Mouse (Mus musculus): Measurements from ENCODE around the gene Enox1. TPM values are rescaled to one million over a fixed set of nuclear protein-coding genes. Genes with fewer than 3 reads are reported as not detected.
A peak's percentile ranks its signal among the peaks of the same experiment; 100 is the strongest.

Enox1 gene
- polyA plus RNA-seq, 1 experiment from 2014 or later, result 40.3 TPM

- Histone ChIP-seq H3K4me3 (no peak overlapping the region), H3K9me3 (replicated peaks) (no peaks in the 10 kb centered on the region), H3K36me3 (ENCODE audit: poor library complexity, severe bottlenecking) (no peaks in the 10 kb centered on the region), H3K27ac (no peak overlapping the region), H3K27me3 (no peaks in the 10 kb centered on the region), H3K4me2 (no peak overlapping the region), H3K4me1 (peaks cover 17% of the 10 kb centered on the region; the same call in 1 of the 2 replicates), H3K9ac (no peak overlapping the region)
- no peak for ATAC-seq
- WGBS, result 96% methylated on average over 6 of the region's 6 CpGs
Measured at GRCm38 (mm10) chr14:77255711-77256110, 99.1 kb downstream of the Enox1 start.

DNA sequence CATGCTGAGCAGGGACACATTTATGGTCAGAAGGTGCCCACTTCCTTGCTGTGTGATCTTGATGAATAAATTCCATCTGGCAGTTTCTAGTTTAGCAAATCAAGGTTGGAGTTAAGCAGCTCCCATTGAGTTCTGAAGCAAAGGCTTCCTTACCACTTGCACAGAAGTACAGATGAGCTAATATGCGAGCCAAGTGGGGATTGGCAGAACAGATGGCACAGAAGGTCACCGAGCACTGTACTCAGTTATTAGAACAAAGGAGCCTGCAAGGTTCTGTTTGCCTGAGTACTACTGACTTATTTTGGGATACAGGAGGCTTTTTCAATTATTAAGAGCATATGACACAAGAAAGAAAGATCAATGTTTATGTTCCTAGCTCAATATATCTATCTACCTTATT lies 100.4 kb downstream of the Enox1 start:
- H3K27ac ChIP-seq, result peak overlapping the region; percentile 41; the same call in 1 of the 2 replicates
- 70% methylated on average over 2 of the region's 2 CpGs for WGBS
- H3K27me3 ChIP-seq, result no peaks in the 10 kb centered on the region
- H3K9me3 ChIP-seq (replicated peaks), result no peaks in the 10 kb centered on the region
- H3K4me1 ChIP-seq, result peaks cover 17% of the 10 kb centered on the region; the same call in 1 of the 2 replicates
- H3K36me3 ChIP-seq (ENCODE audit: poor library complexity, severe bottlenecking), result no peaks in the 10 kb centered on the region
- H3K4me3 ChIP-seq, result no peak overlapping the region
- no peak overlapping the region for H3K4me2 ChIP-seq
- peak; percentile 75; the same call in 1 of the 2 replicates for ATAC-seq
- no peak overlapping the region for H3K9ac ChIP-seq

DNA sequence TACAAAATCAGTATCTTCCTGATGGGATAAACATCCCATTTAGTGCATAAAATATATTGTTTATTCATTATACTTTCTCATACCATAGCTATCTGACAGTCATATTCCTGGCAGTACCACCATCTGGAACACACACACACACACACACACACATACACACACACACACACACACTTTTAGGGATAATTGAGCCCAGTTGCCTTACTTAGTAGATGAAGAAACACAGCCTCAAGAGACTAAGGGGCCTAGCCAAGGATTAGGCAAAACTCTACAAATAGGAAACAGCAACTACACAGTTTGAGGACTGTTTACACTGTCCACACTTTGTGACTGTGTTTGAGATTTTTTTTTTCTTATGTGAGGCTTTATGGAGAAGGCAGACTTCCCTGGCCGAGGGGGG lies 100.9 kb downstream of the Enox1 start:
- Histone ChIP-seq H3K9ac (no peak overlapping the region), H3K27me3 (no peaks in the 10 kb centered on the region), H3K27ac (no peak overlapping the region), H3K4me1 (peaks cover 17% of the 10 kb centered on the region; the same call in 1 of the 2 replicates), H3K4me2 (no peak overlapping the region), H3K36me3 (ENCODE audit: poor library complexity, severe bottlenecking) (no peaks in the 10 kb centered on the region), H3K9me3 (replicated peaks) (no peaks in the 10 kb centered on the region), H3K4me3 (no peak overlapping the region)
- WGBS, result 87% methylated on average over 1 of the region's 1 CpGs
- ATAC-seq, result no peak

DNA sequence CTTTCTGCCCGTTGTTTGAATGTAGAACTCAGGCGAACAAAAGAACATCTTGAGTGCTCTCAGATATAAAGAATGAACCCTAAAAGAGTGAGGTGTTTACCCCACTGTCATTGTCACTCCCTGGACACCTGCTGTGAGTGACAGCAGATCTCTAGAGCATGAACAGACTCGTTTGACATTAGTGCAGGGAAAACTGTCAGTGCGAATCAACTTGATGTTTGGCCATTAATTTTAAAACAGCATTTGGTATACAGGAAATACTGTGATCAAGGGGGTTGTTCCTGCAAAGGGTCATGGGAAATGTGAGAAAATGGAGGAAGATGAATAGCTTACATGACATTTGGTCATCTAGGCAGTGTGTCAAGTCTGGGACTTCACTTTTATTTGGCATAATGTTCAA lies 101.6 kb downstream of the Enox1 start:
- ATAC-seq, result no peak
- H3K36me3 ChIP-seq (ENCODE audit: poor library complexity, severe bottlenecking), result no peaks in the 10 kb centered on the region
- no peak overlapping the region for H3K27ac ChIP-seq
- WGBS, result 50% methylated on average over 4 of the region's 4 CpGs
- no peaks in the 10 kb centered on the region for H3K27me3 ChIP-seq
- peaks cover 17% of the 10 kb centered on the region; the same call in 1 of the 2 replicates for H3K4me1 ChIP-seq
- H3K9ac ChIP-seq, result no peak overlapping the region
- no peak overlapping the region for H3K4me2 ChIP-seq
- no peaks in the 10 kb centered on the region for H3K9me3 ChIP-seq (replicated peaks)
- no peak overlapping the region for H3K4me3 ChIP-seq

GRCm38 (mm10) chr14:77259686-77260085 lies 103.1 kb downstream of the Enox1 start:
- H3K36me3 ChIP-seq (ENCODE audit: poor library complexity, severe bottlenecking), result no peaks in the 10 kb centered on the region
- no peak overlapping the region for H3K4me3 ChIP-seq
- no peaks in the 10 kb centered on the region for H3K27me3 ChIP-seq
- peaks cover 26% of the 10 kb centered on the region; the same call in 1 of the 2 replicates for H3K4me1 ChIP-seq
- no peak for ATAC-seq
- H3K9me3 ChIP-seq (replicated peaks), result no peaks in the 10 kb centered on the region
- no peak overlapping the region for H3K4me2 ChIP-seq
- no peak overlapping the region for H3K27ac ChIP-seq
- 92% methylated on average over 5 of the region's 5 CpGs for WGBS
- no peak overlapping the region for H3K9ac ChIP-seq

DNA sequence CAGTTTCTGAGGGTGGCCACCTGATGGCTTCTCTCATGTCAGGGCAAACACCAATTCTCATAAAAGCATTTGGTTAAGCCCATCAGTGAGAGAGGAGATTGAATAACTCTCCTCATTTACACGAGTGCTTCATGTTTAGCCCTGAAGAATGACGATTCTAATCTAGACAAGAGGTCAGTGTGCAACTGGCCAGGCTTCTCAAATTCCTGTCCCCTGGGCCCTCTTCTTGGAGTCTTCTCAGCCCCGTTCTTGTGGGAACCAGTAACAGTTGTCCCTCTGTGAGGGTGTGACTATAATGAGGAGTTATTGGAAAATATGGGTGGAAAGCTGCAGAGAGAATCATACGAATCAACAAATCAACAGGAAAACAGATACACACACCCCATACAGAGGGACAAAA lies 103.5 kb downstream of the Enox1 start:
- H3K4me1 ChIP-seq, result peaks cover 26% of the 10 kb centered on the region; the same call in 1 of the 2 replicates

GRCm38 (mm10) chr14:77266805-77267771 lies 110.5 kb downstream of the Enox1 start:
- Histone ChIP-seq H3K27me3 (no peaks in the 10 kb centered on the region), H3K4me1 (peaks cover 27% of the 10 kb centered on the region), H3K9ac (no peak overlapping the region), H3K4me2 (no peak overlapping the region), H3K9me3 (replicated peaks) (no peaks in the 10 kb centered on the region), H3K4me3 (no peak overlapping the region), H3K27ac (no peak overlapping the region), H3K36me3 (ENCODE audit: poor library complexity, severe bottlenecking) (no peaks in the 10 kb centered on the region)
- WGBS, result 58% methylated on average over 17 of the region's 17 CpGs
- peak; percentile 46; the same call in 1 of the 2 replicates for ATAC-seq

More for the DNA sequence above, 103.5 kb downstream of the Enox1 start:
- no peaks in the 10 kb centered on the region for H3K27me3 ChIP-seq
- no peak overlapping the region for H3K4me3 ChIP-seq
- H3K36me3 ChIP-seq (ENCODE audit: poor library complexity, severe bottlenecking), result no peaks in the 10 kb centered on the region
- no peak overlapping the region for H3K4me2 ChIP-seq
- no peak for ATAC-seq
- H3K27ac ChIP-seq, result no peak overlapping the region
- no peaks in the 10 kb centered on the region for H3K9me3 ChIP-seq (replicated peaks)
- WGBS, result 77% methylated on average over 4 of the region's 4 CpGs
- no peak overlapping the region for H3K9ac ChIP-seq

- no peaks in the 10 kb centered on the region for H3K27me3 ChIP-seq
- 62% methylated on average over 12 of the region's 12 CpGs for WGBS
- no peaks in the 10 kb centered on the region for H3K9me3 ChIP-seq (replicated peaks)
- peak overlapping the region; percentile 41 for H3K27ac ChIP-seq
- no peak overlapping the region for H3K9ac ChIP-seq
- peaks cover 17% of the 10 kb centered on the region; the same call in 1 of the 2 replicates for H3K4me1 ChIP-seq
- no peak overlapping the region for H3K4me2 ChIP-seq
- ATAC-seq, result no peak
- H3K36me3 ChIP-seq (ENCODE audit: poor library complexity, severe bottlenecking), result no peaks in the 10 kb centered on the region
- H3K4me3 ChIP-seq, result no peak overlapping the region
Measured at GRCm38 (mm10) chr14:77272248-77272930, 115.8 kb downstream of the Enox1 start.

DNA sequence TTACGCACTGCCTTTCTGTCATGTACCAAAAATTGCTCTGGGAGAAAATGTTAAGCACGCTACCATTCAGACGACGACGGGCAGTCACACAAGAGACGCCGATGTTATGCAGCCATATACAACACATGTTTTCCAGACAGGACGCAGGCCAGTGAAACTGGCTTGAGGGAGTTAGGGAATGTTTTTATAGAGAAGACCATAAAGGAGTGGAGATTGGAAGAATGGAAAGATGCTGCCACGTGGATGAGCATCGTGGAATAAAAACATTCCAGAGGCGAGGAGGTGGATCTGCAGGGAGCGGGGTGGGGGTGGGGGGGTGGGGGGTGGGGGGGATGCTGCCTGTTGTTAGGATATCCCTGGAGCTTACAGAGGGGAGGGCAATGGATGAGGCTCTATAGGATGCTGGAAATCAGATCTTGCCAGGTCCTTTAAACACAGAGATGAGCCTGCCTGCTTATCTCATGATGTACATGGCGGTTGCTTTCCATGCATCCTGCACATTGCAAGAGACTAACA lies 116.4 kb downstream of the Enox1 start:
- Histone ChIP-seq H3K36me3 (ENCODE audit: poor library complexity, severe bottlenecking) (no peaks in the 10 kb centered on the region), H3K9me3 (replicated peaks) (no peaks in the 10 kb centered on the region), H3K27ac (peak overlapping the region; percentile 41), H3K9ac (no peak overlapping the region), H3K4me3 (no peak overlapping the region), H3K27me3 (no peaks in the 10 kb centered on the region), H3K4me1 (peaks cover 16% of the 10 kb centered on the region; the same call in 1 of the 2 replicates), H3K4me2 (no peak overlapping the region)
- 53% methylated on average over 13 of the region's 13 CpGs for WGBS
- peak; percentile 33; the same call in 1 of the 2 replicates for ATAC-seq

- peak; percentile 58; the same call in 1 of the 2 replicates for ATAC-seq
- H3K4me2 ChIP-seq, result no peak overlapping the region
- H3K4me3 ChIP-seq, result no peak overlapping the region
- 76% methylated on average over 6 of the region's 6 CpGs for WGBS
- H3K27ac ChIP-seq, result no peak overlapping the region; the same call in 1 of the 2 replicates
- no peaks in the 10 kb centered on the region for H3K27me3 ChIP-seq
- no peak overlapping the region for H3K9ac ChIP-seq
- no peaks in the 10 kb centered on the region for H3K9me3 ChIP-seq (replicated peaks)
- H3K36me3 ChIP-seq (ENCODE audit: poor library complexity, severe bottlenecking), result no peaks in the 10 kb centered on the region
- H3K4me1 ChIP-seq, result peaks cover 16% of the 10 kb centered on the region; the same call in 1 of the 2 replicates
Measured at GRCm38 (mm10) chr14:77273721-77274120, 117.2 kb downstream of the Enox1 start.

- H3K4me3 ChIP-seq, result no peak overlapping the region
- H3K4me1 ChIP-seq, result peaks cover 16% of the 10 kb centered on the region
- H3K9me3 ChIP-seq (replicated peaks), result no peaks in the 10 kb centered on the region
- WGBS, result 86% methylated on average over 6 of the region's 6 CpGs
- no peak overlapping the region for H3K4me2 ChIP-seq
- no peak overlapping the region for H3K9ac ChIP-seq
- ATAC-seq, result no peak
- no peaks in the 10 kb centered on the region for H3K36me3 ChIP-seq (ENCODE audit: poor library complexity, severe bottlenecking)
- no peak overlapping the region for H3K27ac ChIP-seq
- H3K27me3 ChIP-seq, result no peaks in the 10 kb centered on the region
Measured at GRCm38 (mm10) chr14:77275607-77276006, 119.0 kb downstream of the Enox1 start.

GRCm38 (mm10) chr14:77279143-77279542 lies 122.6 kb downstream of the Enox1 start:
- no peaks in the 10 kb centered on the region for H3K27me3 ChIP-seq
- no peak overlapping the region for H3K4me2 ChIP-seq
- no peak overlapping the region for H3K9ac ChIP-seq
- no peaks in the 10 kb centered on the region for H3K36me3 ChIP-seq (ENCODE audit: poor library complexity, severe bottlenecking)
- H3K4me3 ChIP-seq, result no peak overlapping the region
- no peak for ATAC-seq
- 91% methylated on average over 4 of the region's 4 CpGs for WGBS
- H3K4me1 ChIP-seq, result peaks cover 3% of the 10 kb centered on the region; the same call in 1 of the 2 replicates
- no peak overlapping the region for H3K27ac ChIP-seq
- no peaks in the 10 kb centered on the region for H3K9me3 ChIP-seq (replicated peaks)

Data from forebrain, embryonic 13.5 days (tissue).